Mouse (Mus musculus) liver, adult 2 months (tissue): ENCODE measurements around the gene 3110009E18Rik. TPM values are rescaled to one million over a fixed set of nuclear protein-coding genes. Genes with fewer than 3 reads are reported as not detected.
"Not testable (repeated sequence)": the region's sequence is repeated elsewhere in the genome, so short reads cannot be mapped to it uniquely, and the experiment has no call there.

Experiments used
- DNase-seq: peaks from one replicate; pipeline ENCODE4 v3.0.0-alpha.2; 2011; ENCODE audit warnings: low read depth, low spot score; ENCODE audit errors: extremely low read depth
- H3K27ac ChIP-seq: fragments of 200-500 bp; replicated peaks from 2 replicates; pipeline ENCODE4 v1.5.1; 2012; ENCODE audit warnings: low read depth, mild to moderate bottlenecking, control low read depth, inconsistent platforms, low read length; ENCODE audit not compliant: insufficient read depth
- H3K27me3 ChIP-seq: fragments of 200-500 bp; 2 replicates; pipeline ENCODE4 v1.6.1; 2012; ENCODE audit warnings: mild to moderate bottlenecking, moderate library complexity, low read length, inconsistent platforms; ENCODE audit not compliant: control insufficient read depth, insufficient read depth
- H3K36me3 ChIP-seq: fragments of 200-500 bp; 2 replicates; pipeline ENCODE4 v1.6.1; 2012; ENCODE audit warnings: low read length, inconsistent platforms; ENCODE audit not compliant: control insufficient read depth, insufficient read depth
- H3K4me1 ChIP-seq: fragments of 200-500 bp; 2 replicates; pipeline ENCODE4 v1.6.1; 2011; ENCODE audit warnings: low read length; ENCODE audit not compliant: control insufficient read depth, insufficient read depth
- H3K4me3 ChIP-seq: fragments of 200-500 bp; 2 replicates; pipeline ENCODE4 v1.5.1; 2011; ENCODE audit warnings: low read depth, mild to moderate bottlenecking, control low read depth, low read length, moderate library complexity; ENCODE audit not compliant: insufficient read depth
- H3K79me2 ChIP-seq: fragments of 200-500 bp; 2 replicates; pipeline ENCODE4 v1.6.1; 2012; ENCODE audit warnings: inconsistent platforms, mild to moderate bottlenecking, low read length, moderate library complexity; ENCODE audit not compliant: control insufficient read depth, insufficient read depth
- H3K9ac ChIP-seq: fragments of 200-500 bp; 2 replicates; pipeline ENCODE4 v1.6.1; 2012; ENCODE audit warnings: low read depth, mild to moderate bottlenecking, control low read depth, inconsistent platforms, low read length
- CTCF ChIP-seq: fragments of 200-500 bp; IDR thresholded peaks from 2 replicates; pipeline ENCODE4 v1.5.1; 2011; ENCODE audit warnings: low read depth, low read length, control low read depth
- POLR2A ChIP-seq: fragments of 200-500 bp; IDR thresholded peaks from 2 replicates; pipeline ENCODE4 v1.6.1; 2011; ENCODE audit warnings: low read length, control low read depth; ENCODE audit not compliant: insufficient read depth; ENCODE audit errors: extremely low read depth
- WGBS: fragments of 180-500 bp; shearing (Covaris S2); methylation state at CpG from one replicate; pipeline ENCODE4 v1.1.7; 2018; 5-methylcytosine and 5-hydroxymethylcytosine counted together
- polyA plus RNA-seq: library from polyadenylated mRNA; depleted of rRNA; stranded (reverse); fragments of >200 nt; gene quantifications from 2 replicates; pipeline ENCODE4 v1.2.3, GENCODE M21; 2012
- total RNA-seq: library from RNA; depleted of rRNA; stranded (reverse); fragments of >200 nt; gene quantifications from 2 replicates; pipeline ENCODE4 v1.2.3, GENCODE M21; 2014

Gene 3110009E18Rik
- total and polyA plus RNA-seq, 2 experiments = 0.61 to 1.4 TPM

- 78% methylated on average over 13 of the region's 13 CpGs for WGBS
Measured at GRCm38 (mm10) chr1:120086644-120087043, 34.3 kb upstream of the 3110009E18Rik start.

DNA sequence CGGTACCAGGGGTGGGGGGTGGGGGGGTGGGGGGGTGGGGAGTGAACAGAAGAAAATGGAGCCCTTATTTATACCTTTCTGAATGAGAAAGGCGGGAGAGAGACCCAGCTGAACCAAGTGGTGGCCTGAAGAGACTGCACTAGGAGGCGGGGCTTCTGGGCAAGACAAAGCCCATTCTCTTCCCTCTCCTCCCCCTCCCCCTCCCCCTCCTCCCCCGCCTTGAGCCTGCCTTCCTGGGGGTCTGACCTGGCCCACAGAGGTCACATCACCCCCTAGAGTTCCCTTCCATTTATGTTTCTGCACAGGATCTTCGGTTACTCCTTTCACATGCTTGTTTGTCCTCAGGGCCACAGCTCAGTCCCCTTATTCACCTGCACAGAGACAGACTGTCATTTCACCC, 31.8 kb upstream of the 3110009E18Rik start:
- Histone ChIP-seq H3K4me3 (no peak overlapping the region), H3K4me1 (0 out of 2 replicates have a peak, but pooled peaks cover 1% of the 10 kb centered on the region), H3K36me3 (no peaks in the 10 kb centered on the region), H3K27me3 (no peaks in the 10 kb centered on the region), H3K9ac (no peak overlapping the region), H3K27ac (no peak overlapping the region), H3K79me2 (no peaks in the 10 kb centered on the region)
- WGBS = 86% methylated on average over 5 of the region's 5 CpGs
- DNase-seq = no peak
- no peak for TF ChIP-seq POLR2A
- TF ChIP-seq CTCF = no peak

More at GRCm38 (mm10) chr1:120086644-120087043, 34.3 kb upstream of the 3110009E18Rik start:
- no peak overlapping the region for H3K9ac ChIP-seq
- H3K79me2 ChIP-seq = no peaks in the 10 kb centered on the region
- H3K4me1 ChIP-seq = no peaks in the 10 kb centered on the region
- no peak for DNase-seq
- no peak overlapping the region for H3K4me3 ChIP-seq
- TF ChIP-seq POLR2A = no peak
- no peak for TF ChIP-seq CTCF
- H3K27ac ChIP-seq = no peak overlapping the region
- H3K27me3 ChIP-seq = no peaks in the 10 kb centered on the region
- H3K36me3 ChIP-seq = no peaks in the 10 kb centered on the region

DNA sequence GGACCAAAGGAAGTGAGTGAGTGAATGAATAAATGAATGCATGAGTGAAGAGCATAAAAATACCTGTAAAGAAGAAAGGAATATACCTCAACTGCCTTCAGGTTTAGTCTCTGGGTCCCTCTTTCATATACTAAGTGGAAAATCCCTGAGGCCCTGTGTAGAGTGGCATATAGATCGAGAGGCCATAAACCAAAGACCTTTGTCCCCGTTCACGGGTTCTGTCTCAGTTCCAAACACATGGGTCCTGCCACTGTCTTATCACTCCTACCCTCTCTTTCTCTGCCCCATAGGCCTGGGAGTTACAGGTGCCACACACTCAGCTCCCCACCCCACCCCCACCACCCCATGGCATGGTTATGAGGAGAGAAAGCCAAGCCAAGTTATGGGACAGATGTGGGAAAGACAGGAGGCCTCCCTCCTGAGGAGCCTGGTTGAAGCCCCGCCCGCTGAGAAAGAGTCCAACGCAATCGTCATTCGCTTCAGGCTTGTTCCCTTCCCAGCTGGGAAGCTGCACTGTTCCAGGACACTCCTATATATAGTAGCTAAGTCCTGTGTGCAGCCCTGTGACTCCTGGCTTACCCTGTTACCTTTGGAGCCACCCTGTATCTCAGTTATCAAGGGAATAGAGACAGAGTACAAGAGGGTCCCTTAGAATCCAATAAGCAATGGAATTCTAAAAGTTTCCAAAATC, 30.0 kb upstream of the 3110009E18Rik start:
- Histone ChIP-seq H3K4me3 (no peak overlapping the region), H3K79me2 (no peaks in the 10 kb centered on the region), H3K27me3 (no peaks in the 10 kb centered on the region), H3K27ac (no peak overlapping the region), H3K36me3 (no peaks in the 10 kb centered on the region), H3K4me1 (0 out of 2 replicates have a peak, but pooled peaks cover 1% of the 10 kb centered on the region), H3K9ac (no peak overlapping the region)
- WGBS = 79% methylated on average over 8 of the region's 8 CpGs
- DNase-seq = no peak
- no peak for TF ChIP-seq POLR2A
- TF ChIP-seq CTCF = no peak

- H3K79me2 ChIP-seq, H3K36me3 ChIP-seq, H3K9ac ChIP-seq, H3K27me3 ChIP-seq, H3K27ac ChIP-seq, H3K4me3 ChIP-seq, H3K4me1 ChIP-seq: not testable (repeated sequence)
- 41% methylated on average over 12 of the region's 14 CpGs for WGBS
- DNase-seq = peak; percentile 72
- peak; percentile 99 for TF ChIP-seq CTCF
Measured at GRCm38 (mm10) chr1:120093482-120094134, 27.4 kb upstream of the 3110009E18Rik start.

DNA sequence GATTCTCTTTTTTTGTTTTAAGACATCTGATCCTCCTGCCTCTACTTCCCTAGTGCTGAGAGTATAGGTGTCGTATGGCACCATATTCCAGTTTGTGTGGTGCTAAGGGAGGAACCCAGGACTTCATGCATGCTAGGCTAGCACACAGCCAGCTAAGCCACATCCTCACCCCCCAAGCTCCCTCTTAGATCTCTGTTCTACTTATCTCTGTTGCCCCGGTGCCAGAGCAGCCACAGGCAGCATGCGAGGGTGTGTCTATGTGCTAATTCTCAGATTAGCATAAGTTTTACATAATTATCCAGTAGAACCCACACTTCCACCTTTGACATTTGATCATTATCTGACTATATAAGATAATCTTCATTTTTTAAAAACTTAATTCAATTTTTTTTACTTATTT, 26.1 kb upstream of the 3110009E18Rik start:
- H3K36me3 ChIP-seq = no peaks in the 10 kb centered on the region
- no peak overlapping the region for H3K27ac ChIP-seq
- no peak for DNase-seq
- H3K4me1 ChIP-seq = peaks cover 12% of the 10 kb centered on the region
- WGBS = 77% methylated on average over 3 of the region's 3 CpGs
- no peak overlapping the region for H3K4me3 ChIP-seq
- no peaks in the 10 kb centered on the region for H3K79me2 ChIP-seq
- H3K27me3 ChIP-seq = no peaks in the 10 kb centered on the region
- no peak for TF ChIP-seq CTCF
- no peak for TF ChIP-seq POLR2A
- no peak overlapping the region for H3K9ac ChIP-seq

- 6% methylated on average over 7 of the region's 7 CpGs for WGBS
- TF ChIP-seq POLR2A (no peak), CTCF (peak; percentile 65; the same call in 1 of the 2 replicates)
- H3K36me3 ChIP-seq = no peaks in the 10 kb centered on the region
- H3K27ac ChIP-seq = no peak overlapping the region
- peak; percentile 73 for DNase-seq
- peaks cover 19% of the 10 kb centered on the region for H3K4me1 ChIP-seq
- no peak overlapping the region for H3K4me3 ChIP-seq
- H3K9ac ChIP-seq = no peak overlapping the region
- no peaks in the 10 kb centered on the region for H3K27me3 ChIP-seq
- H3K79me2 ChIP-seq = no peaks in the 10 kb centered on the region
Measured at GRCm38 (mm10) chr1:120098327-120098726, 22.7 kb upstream of the 3110009E18Rik start.
